16 mouse cellular contexts compared by ENCODE assay signal in the genomic region with DNA sequence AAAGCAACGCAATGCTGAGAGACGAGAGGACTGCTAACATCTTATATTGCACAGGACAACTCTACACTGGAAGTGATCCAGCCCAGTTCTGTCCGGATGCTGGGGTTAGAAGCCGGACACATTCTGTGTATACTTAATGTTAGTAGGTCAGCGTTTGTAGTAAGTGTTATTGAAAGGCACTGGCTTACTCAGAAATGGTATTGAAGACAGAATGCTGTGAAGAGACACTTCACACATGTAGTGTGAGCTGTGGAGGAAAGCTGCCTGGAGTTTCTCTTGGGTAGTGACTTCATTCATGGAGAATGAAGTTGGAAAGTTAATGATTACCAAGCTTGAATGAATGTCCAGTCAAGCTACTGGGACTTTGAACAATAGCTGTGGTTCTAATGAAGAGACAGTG.
DNase-seq lines count a peak whose midpoint lies in the region; ATAC-seq and TF ChIP-seq lines count a peak whose summit lies in the region.
"Had no signal": no experiment of that assay in that cellular context is flagged by ENCODE, and none has a peak within 500 bp of the region (broad histone marks: within the 10 kb centered on the region; RNA-seq: fewer than 3 reads in every experiment).

No protein-coding gene starts in this region.

- POLR2A ChIA-PET in Patski (lab: Charles Lee): no interaction called here

- no peak overlapping the region for H3K9ac ChIP-seq in heart, embryonic 13.5 days
- H3K9ac ChIP-seq in heart, embryonic 12.5 days: no peak overlapping the region
- H3K9ac ChIP-seq: forebrain, embryonic 15.5 days; hindbrain, embryonic 12.5 days; midbrain, embryonic 15.5 days had no signal

- WGBS in heart, embryonic 13.5 days: 71% methylated on average over 5 of the region's 5 CpGs
- WGBS in heart, embryonic 12.5 days: 85% methylated on average over 5 of the region's 5 CpGs
- 94% methylated on average over 5 of the region's 5 CpGs for WGBS in hindbrain, embryonic 10.5 days

- peaks cover 15% of the 10 kb centered on the region for H3K36me3 ChIP-seq in heart, embryonic 13.5 days
- peaks cover 13% of the 10 kb centered on the region; the same call in 1 of the 2 replicates for H3K36me3 ChIP-seq in heart, embryonic 12.5 days
- H3K36me3 ChIP-seq in hindbrain, embryonic 10.5 days: peaks cover 30% of the 10 kb centered on the region
- H3K36me3 ChIP-seq: forebrain, embryonic 15.5 days; midbrain, embryonic 15.5 days had no signal

- no peak overlapping the region for H3K4me3 ChIP-seq in heart, embryonic 13.5 days
- no peak overlapping the region for H3K4me3 ChIP-seq in heart, embryonic 12.5 days
- H3K4me3 ChIP-seq in hindbrain, embryonic 10.5 days: no peak overlapping the region
- H3K4me3 ChIP-seq: forebrain, embryonic 15.5 days; heart, embryonic 10.5 days; hindbrain, embryonic 12.5 days; midbrain, embryonic 15.5 days had no signal

- no peaks in the 10 kb centered on the region for H3K9me3 ChIP-seq in heart, embryonic 13.5 days
- no peaks in the 10 kb centered on the region for H3K9me3 ChIP-seq in heart, embryonic 12.5 days (replicated peaks)
- no peaks in the 10 kb centered on the region for H3K9me3 ChIP-seq in hindbrain, embryonic 10.5 days
- H3K9me3 ChIP-seq: forebrain, embryonic 15.5 days; heart, embryonic 10.5 days; hindbrain, embryonic 12.5 days; midbrain, embryonic 15.5 days had no signal

- H3K27ac ChIP-seq in heart, embryonic 13.5 days (replicated peaks): peak overlapping the region; percentile 16; the same call in 1 of the 2 replicates
- no peak overlapping the region for H3K27ac ChIP-seq in heart, embryonic 12.5 days (ENCODE audit: poor library complexity, severe bottlenecking)
- H3K27ac ChIP-seq in hindbrain, embryonic 10.5 days: no peak overlapping the region
- H3K27ac ChIP-seq: forebrain, embryonic 15.5 days; heart, embryonic 10.5 days; hindbrain, embryonic 12.5 days; midbrain, embryonic 15.5 days had no signal

- peak; percentile 48 for DNase-seq in Patski (ENCODE audit: low read depth, low spot score)
- peak; percentile 48 for DNase-seq in kidney, postnatal 14 days
- DNase-seq in lung, postnatal 25 days (ENCODE audit: low spot score): peak; percentile 18
- no peak for DNase-seq in left cerebral cortex, adult 9 months (ENCODE audit: low spot score in 2 of 2)
- no peak for DNase-seq in frontal cortex, postnatal 10 days (ENCODE audit: low spot score in 2 of 2)
- DNase-seq in hindbrain, embryonic 10.5 days (ENCODE audit: low spot score): no peak
- DNase-seq: cerebellum, adult 18-20 months; embryo, embryonic 11 days; gastrocnemius, postnatal 10 days; thymus, postnatal 25 days had no signal

- in situ Hi-C loops in Patski (cut with MboI; ENCODE audit: low pct_unique_long_range_greater_than_20kb): no loop called here

- no peak for ATAC-seq in heart, embryonic 13.5 days (ENCODE audit: extremely low read depth, insufficient number of reproducible peaks, low FRiP score, low TSS enrichment)
- ATAC-seq in heart, embryonic 12.5 days (ENCODE audit: insufficient number of reproducible peaks, low FRiP score): no peak
- ATAC-seq in Patski: peak; percentile 93
- ATAC-seq: forebrain, embryonic 15.5 days; midbrain, embryonic 15.5 days had no signal

- no peak overlapping the region for H3K4me2 ChIP-seq in heart, embryonic 13.5 days
- H3K4me2 ChIP-seq in heart, embryonic 12.5 days: no peak overlapping the region
- H3K4me2 ChIP-seq: forebrain, embryonic 15.5 days; hindbrain, embryonic 12.5 days; midbrain, embryonic 15.5 days had no signal

- TF ChIP-seq CTCF in Patski (IDR thresholded peaks at IDR 0.05): no peak

- CTCF ChIA-PET in Patski (lab: Charles Lee): no interaction called here

- peaks cover 53% of the 10 kb centered on the region for H3K4me1 ChIP-seq in heart, embryonic 13.5 days
- H3K4me1 ChIP-seq in heart, embryonic 12.5 days (replicated peaks): peaks cover 26% of the 10 kb centered on the region
- 0 out of 2 replicates have a peak, but pooled peaks cover 3% of the 10 kb centered on the region for H3K4me1 ChIP-seq in hindbrain, embryonic 10.5 days (replicated peaks)

- H3K27me3 ChIP-seq in heart, embryonic 13.5 days (replicated peaks): no peaks in the 10 kb centered on the region
- H3K27me3 ChIP-seq in heart, embryonic 12.5 days (replicated peaks): no peaks in the 10 kb centered on the region
- no peaks in the 10 kb centered on the region for H3K27me3 ChIP-seq in Patski
- H3K27me3 ChIP-seq in hindbrain, embryonic 10.5 days (ENCODE audit: insufficient read depth, poor library complexity, severe bottlenecking): no peaks in the 10 kb centered on the region
- H3K27me3 ChIP-seq: forebrain, embryonic 15.5 days; hindbrain, embryonic 12.5 days; midbrain, embryonic 15.5 days had no signal

Comparison
In these comparisons a context has a peak if more than half of its experiments do, and no peak if none do; other contexts are left out.
1. DNase-seq: peak in Patski (single experiment), kidney, postnatal 14 days (single experiment) and lung, postnatal 25 days (single experiment); none in left cerebral cortex, adult 9 months (0 of 2), frontal cortex, postnatal 10 days (0 of 2) and hindbrain, embryonic 10.5 days (single experiment).